Mouse (Mus musculus) 416B (cell line): ENCODE results near the gene Rragc.
A peak's percentile ranks its signal among the peaks of the same experiment; 100 is the strongest.

ENCODE experiments used
- DNase-seq: peaks from one replicate; pipeline ENCODE4 v3.0.0; 2011; ENCODE audit warnings: low read depth

Rragc gene

GRCm38 (mm10) chr4:123916748-123917547 lies at the start of gene Rragc:
Rragc (plus strand) TSS chr4:123917446.
- DNase-seq: peak; percentile 98

- no peak for DNase-seq
Measured at GRCm38 (mm10) chr4:123893726-123894125, 23.5 kb upstream of the Rragc start.

- no peak for DNase-seq
Measured at GRCm38 (mm10) chr4:123894295-123894694, 23.0 kb upstream of the Rragc start.

- DNase-seq: peak; percentile 43
Measured at GRCm38 (mm10) chr4:123898696-123899095, 18.6 kb upstream of the Rragc start.

- DNase-seq: peak; percentile 56
Measured at GRCm38 (mm10) chr4:123903432-123903831, 13.8 kb upstream of the Rragc start.

- DNase-seq: peak; percentile 97
Measured at GRCm38 (mm10) chr4:123904333-123905125, 12.7 kb upstream of the Rragc start, which contains the start of gene Mycbp. Mycbp (plus strand) TSS chr4:123904832.

GRCm38 (mm10) chr4:123905126-123905668 lies 12.0 kb upstream of the Rragc start:
- peak; percentile 45 for DNase-seq

GRCm38 (mm10) chr4:123911503-123911902 lies 5.7 kb upstream of the Rragc start:
- DNase-seq: no peak

- no peak for DNase-seq
Measured at GRCm38 (mm10) chr4:123912431-123912830, 4.8 kb upstream of the Rragc start.

- peak; percentile 39 for DNase-seq
Measured at GRCm38 (mm10) chr4:123917548-123918140, 398 bp downstream of the Rragc start, which contains the start of gene 4930535I16Rik. 4930535I16Rik (minus strand) TSS chr4:123918022.

GRCm38 (mm10) chr4:123918851-123919250 lies 1.6 kb downstream of the Rragc start:
- DNase-seq: no peak

GRCm38 (mm10) chr4:123921055-123921565 lies 3.9 kb downstream of the Rragc start:
- DNase-seq: no peak

- DNase-seq: peak; percentile 90
Measured at GRCm38 (mm10) chr4:123927961-123928360, 10.7 kb downstream of the Rragc start.

GRCm38 (mm10) chr4:123929994-123930393 lies 12.7 kb downstream of the Rragc start:
- peak; percentile 30 for DNase-seq

- no peak for DNase-seq
Measured at GRCm38 (mm10) chr4:123934306-123934705, 17.1 kb downstream of the Rragc start.

GRCm38 (mm10) chr4:123936059-123936458 lies 18.8 kb downstream of the Rragc start:
- no peak for DNase-seq

GRCm38 (mm10) chr4:123939838-123940237 lies 22.6 kb downstream of the Rragc start:
- peak; percentile 82 for DNase-seq

GRCm38 (mm10) chr4:123940878-123941277 lies 23.6 kb downstream of the Rragc start:
- peak; percentile 51 for DNase-seq

- no peak for DNase-seq
Measured at GRCm38 (mm10) chr4:123946701-123947100, 29.5 kb downstream of the Rragc start.

- no peak for DNase-seq
Measured at GRCm38 (mm10) chr4:123947149-123947548, 29.9 kb downstream of the Rragc start.

GRCm38 (mm10) chr4:123948901-123949300 lies 31.7 kb downstream of the Rragc start:
- no peak for DNase-seq

GRCm38 (mm10) chr4:123949649-123950048 lies 32.4 kb downstream of the Rragc start:
- DNase-seq: no peak
